Mouse (Mus musculus): ENCODE results near the gene Rbm10.

DNA sequence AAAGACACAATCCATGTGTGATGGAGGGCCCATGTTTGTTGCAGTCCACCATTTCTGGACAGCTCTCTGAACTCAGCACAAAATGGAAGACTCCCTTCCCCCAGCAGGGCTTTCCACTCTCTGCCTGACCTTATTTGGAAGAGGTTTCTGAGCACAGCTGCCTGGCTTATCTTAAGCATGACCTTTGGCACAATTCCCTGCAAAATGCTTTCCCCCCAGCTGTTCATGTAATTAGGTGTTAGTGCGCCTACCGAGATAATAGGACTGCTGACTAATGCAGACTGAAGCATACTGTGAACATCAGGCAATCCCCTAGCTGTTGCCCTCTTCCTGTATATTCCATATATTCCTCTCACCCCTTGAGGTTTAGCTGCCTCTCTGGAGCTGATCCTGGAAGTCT is 46.3 kb upstream of the Rbm10 start:
- TF ChIP-seq CTCF (IDR thresholded peaks at IDR 0.05; ENCODE audit: extremely low read depth, insufficient read depth, insufficient read length, insufficient replicate concordance) (no peak), POLR2A (IDR thresholded peaks at IDR 0.05; ENCODE audit: low read depth, low read length) (no peak)

Measured in spleen, adult 2 months (tissue).